27 mouse cellular contexts compared by ENCODE assay signal in the genomic region with DNA sequence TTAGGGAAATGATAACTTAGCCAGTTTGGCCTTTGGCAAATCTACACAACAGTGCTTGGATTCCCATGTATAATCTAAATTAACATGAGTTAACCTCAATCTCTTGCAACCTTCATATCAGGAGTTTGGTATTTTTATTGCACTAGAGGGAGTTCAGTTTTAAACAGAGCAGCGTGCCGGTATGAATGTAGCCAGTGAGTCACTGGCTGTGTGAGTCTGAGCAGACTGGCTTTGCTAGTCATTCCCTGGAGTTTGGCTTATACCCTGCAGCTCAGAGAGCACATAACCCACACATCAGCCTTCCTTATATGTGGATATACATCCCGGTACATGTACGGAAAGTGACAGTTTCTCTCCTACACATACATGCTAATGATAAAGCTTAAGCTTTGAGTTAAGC.
DNase-seq lines count a peak whose midpoint lies in the region; ATAC-seq lines count a peak whose summit lies in the region.
"Had no signal": no experiment of that assay in that cellular context is flagged by ENCODE, and none has a peak within 500 bp of the region (broad histone marks: within the 10 kb centered on the region; RNA-seq: fewer than 3 reads in every experiment).

No protein-coding gene starts in this region.

- no peak for ATAC-seq in liver, embryonic 11.5 days (replicated peaks; ENCODE audit: low FRiP score)
- ATAC-seq: forebrain, embryonic 14.5 days; liver, postnatal 0 days; lung, postnatal 0 days; midbrain, embryonic 15.5 days had no signal

- peak; percentile 15 to 36 for DNase-seq in adrenal gland, postnatal 36 days
- DNase-seq in adrenal gland, postnatal 4 days (ENCODE audit: low spot score in 2 of 2), result no peak
- peak; percentile 4 to 58 for DNase-seq in left cerebral cortex, postnatal 25 days (ENCODE audit: low spot score in 2 of 2)
- DNase-seq in left cerebral cortex, adult 11 months (ENCODE audit: low spot score), result no peak
- DNase-seq in NIH3T3 (ENCODE audit: low read depth), result peak; percentile 81
- DNase-seq in fibroblast of lung, adult 2 months (ENCODE audit: low read depth), result peak; percentile 78
- no peak for DNase-seq in liver, embryonic 11.5 days (ENCODE audit: low spot score)
- DNase-seq: cerebellum, adult 8-10 months; cerebellum, postnatal 36 days; embryo, embryonic 11 days; gastrocnemius, postnatal 36 days; heart, adult 2 months; kidney, adult 8-10 months; kidney, postnatal 10 days; liver; liver, postnatal 0 days; retina, postnatal 1 day had no signal

- no peaks in the 10 kb centered on the region for H3K9me3 ChIP-seq in liver, embryonic 11.5 days (ENCODE audit: control insufficient read depth, low read length)
- H3K9me3 ChIP-seq: embryonic facial prominence, embryonic 13.5 days; G1E; hindbrain, embryonic 13.5 days; midbrain, embryonic 15.5 days; neural tube, embryonic 12.5 days had no signal

- no peaks in the 10 kb centered on the region for H3K36me3 ChIP-seq in liver, embryonic 11.5 days (ENCODE audit: control insufficient read depth, insufficient read depth, low read length)
- H3K36me3 ChIP-seq: embryonic facial prominence, embryonic 13.5 days; G1E; hindbrain, embryonic 13.5 days; midbrain, embryonic 15.5 days; neural tube, embryonic 12.5 days had no signal

- intact Hi-C loops in left cerebral cortex, postnatal 25 days (cut with DNase I), result no loop called here

- no peaks in the 10 kb centered on the region for H3K27me3 ChIP-seq in liver, embryonic 11.5 days (replicated peaks; ENCODE audit: control insufficient read depth, insufficient read depth, low read length)
- H3K27me3 ChIP-seq: CH12.LX; embryonic facial prominence, embryonic 13.5 days; hindbrain, embryonic 13.5 days; midbrain, embryonic 15.5 days; neural tube, embryonic 12.5 days had no signal

- 87% methylated on average over 4 of the region's 4 CpGs for WGBS in liver, embryonic 11.5 days

- no peak overlapping the region for H3K4me3 ChIP-seq in liver, embryonic 11.5 days (ENCODE audit: low read depth, low read length)
- H3K4me3 ChIP-seq: embryonic facial prominence, embryonic 13.5 days; heart, adult 2 months; hindbrain, embryonic 13.5 days; midbrain, embryonic 15.5 days; neural tube, embryonic 12.5 days had no signal

- H3K4me2 ChIP-seq in liver, embryonic 11.5 days, result no peak overlapping the region
- H3K4me2 ChIP-seq: embryonic facial prominence, embryonic 13.5 days; hindbrain, embryonic 13.5 days; midbrain, embryonic 15.5 days; neural tube, embryonic 12.5 days had no signal

- no peak overlapping the region for H3K27ac ChIP-seq in liver, embryonic 11.5 days (ENCODE audit: low read depth, low read length)
- H3K27ac ChIP-seq: embryonic facial prominence, embryonic 13.5 days; heart, adult 2 months; hindbrain, embryonic 13.5 days; macrophage; midbrain, embryonic 15.5 days; neural tube, embryonic 12.5 days; stomach, postnatal 0 days had no signal

- H3K9ac ChIP-seq in liver, embryonic 11.5 days (ENCODE audit: low read depth, low read length), result no peak overlapping the region
- H3K9ac ChIP-seq: embryonic facial prominence, embryonic 13.5 days; hindbrain, embryonic 13.5 days; liver, postnatal 0 days; midbrain, embryonic 15.5 days; neural tube, embryonic 12.5 days had no signal

- no peaks in the 10 kb centered on the region for H3K4me1 ChIP-seq in liver, embryonic 11.5 days (replicated peaks; ENCODE audit: control insufficient read depth, insufficient read depth, low read length)
- H3K4me1 ChIP-seq: hindbrain, embryonic 13.5 days; midbrain, embryonic 15.5 days; neural tube, embryonic 12.5 days had no signal

Comparison
In these comparisons a context has a peak if more than half of its experiments do, and no peak if none do; other contexts are left out.
1. DNase-seq: peak in adrenal gland, postnatal 36 days (2 of 2), left cerebral cortex, postnatal 25 days (2 of 2), NIH3T3 (single experiment) and fibroblast of lung, adult 2 months (single experiment); none in adrenal gland, postnatal 4 days (0 of 2), left cerebral cortex, adult 11 months (single experiment) and liver, embryonic 11.5 days (single experiment).